Mouse (Mus musculus) small intestine, adult 2 months (tissue): Measurements from ENCODE around the gene Mical3. TPM values are rescaled to one million over a fixed set of nuclear protein-coding genes. Genes with fewer than 3 reads are reported as not detected.
"Not testable (repeated sequence)": the region's sequence is repeated elsewhere in the genome, so short reads cannot be mapped to it uniquely, and the experiment has no call there.

Source experiments
- H3K27ac ChIP-seq: fragments of 200-500 bp; 2 replicates; pipeline ENCODE4 v1.5.1; 2012; ENCODE audit warnings: low read depth, low read length, control low read depth, inconsistent platforms; ENCODE audit not compliant: insufficient read depth
- H3K27me3 ChIP-seq: fragments of 200-500 bp; 2 replicates; pipeline ENCODE4 v1.6.1; 2012; ENCODE audit warnings: mild to moderate bottlenecking, moderate library complexity, low read length, inconsistent platforms; ENCODE audit not compliant: control insufficient read depth, insufficient read depth
- H3K36me3 ChIP-seq: fragments of 200-500 bp; 2 replicates; pipeline ENCODE4 v1.6.1; 2012; ENCODE audit warnings: mild to moderate bottlenecking, low read length, control low read depth, inconsistent platforms; ENCODE audit not compliant: control insufficient read depth, insufficient read depth
- H3K4me1 ChIP-seq: fragments of 200-500 bp; 2 replicates; pipeline ENCODE4 v1.6.1; 2012; ENCODE audit warnings: low read length, inconsistent platforms, mixed read lengths; ENCODE audit not compliant: control insufficient read depth, insufficient read depth, insufficient read length
- H3K4me3 ChIP-seq: fragments of 200-500 bp; 2 replicates; pipeline ENCODE4 v1.5.1; 2012; ENCODE audit warnings: low read depth, mild to moderate bottlenecking, control low read depth, inconsistent platforms, low read length, moderate library complexity
- CTCF ChIP-seq: fragments of 200-500 bp; IDR thresholded peaks from 2 replicates; pipeline ENCODE4 v1.5.1; 2012; ENCODE audit warnings: low read depth, mild to moderate bottlenecking, control low read depth, inconsistent platforms, low read length, moderate library complexity, mixed read lengths; ENCODE audit not compliant: insufficient replicate concordance, insufficient read length; ENCODE audit errors: extremely low read depth
- POLR2A ChIP-seq: fragments of 200-500 bp; IDR thresholded peaks from 2 replicates; pipeline ENCODE4 v1.6.1; 2012; ENCODE audit warnings: low read depth, mild to moderate bottlenecking, control low read depth, inconsistent platforms, low read length, moderate library complexity
- WGBS: fragments of 180-500 bp; shearing (Covaris S2); methylation state at CpG from one replicate; pipeline ENCODE4 v1.1.7; 2018; 5-methylcytosine and 5-hydroxymethylcytosine counted together
- polyA plus RNA-seq: library from polyadenylated mRNA; depleted of rRNA; stranded (reverse); fragments of >200 nt; gene quantifications from 2 replicates; pipeline ENCODE4 v1.2.3, GENCODE M21; 2012

The Mical3 gene
- polyA plus RNA-seq, 1 experiment, result 8.9 TPM

- no peaks in the 10 kb centered on the region for H3K27me3 ChIP-seq
- H3K27ac ChIP-seq, result peak overlapping the region; percentile 17; the same call in 1 of the 2 replicates
- no peak for TF ChIP-seq CTCF
- TF ChIP-seq POLR2A, result no peak
- no peak overlapping the region for H3K4me3 ChIP-seq
- peaks cover 40% of the 10 kb centered on the region for H3K4me1 ChIP-seq
- H3K36me3 ChIP-seq, result no peaks in the 10 kb centered on the region
- 11% methylated on average over 2 of the region's 2 CpGs for WGBS
Observed at GRCm38 (mm10) chr6:120912931-120913330, 217.9 kb downstream of the Mical3 start.

GRCm38 (mm10) chr6:120911213-120912007, 219.4 kb downstream of the Mical3 start:
- peak overlapping the region; percentile 28 for H3K27ac ChIP-seq
- H3K36me3 ChIP-seq, result no peaks in the 10 kb centered on the region; the same call in 1 of the 2 replicates
- peaks cover 40% of the 10 kb centered on the region for H3K4me1 ChIP-seq
- WGBS, result 38% methylated on average over 13 of the region's 13 CpGs
- no peak for TF ChIP-seq POLR2A
- TF ChIP-seq CTCF, result no peak
- no peak overlapping the region for H3K4me3 ChIP-seq
- no peaks in the 10 kb centered on the region for H3K27me3 ChIP-seq

- H3K4me1 ChIP-seq, result peaks cover 24% of the 10 kb centered on the region; the same call in 1 of the 2 replicates
- no peaks in the 10 kb centered on the region for H3K27me3 ChIP-seq
- no peak overlapping the region for H3K27ac ChIP-seq
- WGBS, result 90% methylated on average over 3 of the region's 3 CpGs
- TF ChIP-seq CTCF, result no peak
- no peak for TF ChIP-seq POLR2A
- no peak overlapping the region for H3K4me3 ChIP-seq
- H3K36me3 ChIP-seq, result no peaks in the 10 kb centered on the region; the same call in 1 of the 2 replicates
Observed at GRCm38 (mm10) chr6:120909501-120909900, 221.3 kb downstream of the Mical3 start.

GRCm38 (mm10) chr6:120907876-120908597, 222.8 kb downstream of the Mical3 start:
- not testable (repeated sequence) for H3K27ac ChIP-seq, H3K4me3 ChIP-seq, H3K27me3 ChIP-seq, H3K36me3 ChIP-seq
- peaks cover 21% of the 10 kb centered on the region for H3K4me1 ChIP-seq
- 89% methylated on average over 10 of the region's 10 CpGs for WGBS

- no peaks in the 10 kb centered on the region; the same call in 1 of the 2 replicates for H3K36me3 ChIP-seq
- TF ChIP-seq POLR2A (no peak), CTCF (no peak)
- H3K4me3 ChIP-seq, result no peak overlapping the region
- 91% methylated on average over 6 of the region's 6 CpGs for WGBS
- H3K27me3 ChIP-seq, result no peaks in the 10 kb centered on the region
- peaks cover 20% of the 10 kb centered on the region for H3K4me1 ChIP-seq
- no peak overlapping the region for H3K27ac ChIP-seq
Observed at GRCm38 (mm10) chr6:120906521-120906920, 224.3 kb downstream of the Mical3 start.

- 75% methylated on average over 5 of the region's 5 CpGs for WGBS
Observed at GRCm38 (mm10) chr6:120905111-120905510, 225.7 kb downstream of the Mical3 start.

GRCm38 (mm10) chr6:120903961-120904360, 226.8 kb downstream of the Mical3 start:
- Histone ChIP-seq H3K4me3 (no peak overlapping the region; the same call in 1 of the 2 replicates), H3K4me1 (peaks cover 12% of the 10 kb centered on the region), H3K27ac (peak overlapping the region; percentile 46; the same call in 1 of the 2 replicates), H3K36me3 (peaks cover 3% of the 10 kb centered on the region), H3K27me3 (no peaks in the 10 kb centered on the region)
- WGBS, result 37% methylated on average over 11 of the region's 11 CpGs
- TF ChIP-seq POLR2A (no peak), CTCF (no peak)

More at GRCm38 (mm10) chr6:120905111-120905510, 225.7 kb downstream of the Mical3 start:
- Histone ChIP-seq H3K27ac (no peak overlapping the region), H3K36me3 (no peaks in the 10 kb centered on the region; the same call in 1 of the 2 replicates), H3K4me3 (no peak overlapping the region), H3K4me1 (peaks cover 12% of the 10 kb centered on the region), H3K27me3 (no peaks in the 10 kb centered on the region)
- TF ChIP-seq POLR2A (no peak), CTCF (no peak)
